Comparison of ENCODE assay signal across 7 mouse cellular contexts in the genomic region with DNA sequence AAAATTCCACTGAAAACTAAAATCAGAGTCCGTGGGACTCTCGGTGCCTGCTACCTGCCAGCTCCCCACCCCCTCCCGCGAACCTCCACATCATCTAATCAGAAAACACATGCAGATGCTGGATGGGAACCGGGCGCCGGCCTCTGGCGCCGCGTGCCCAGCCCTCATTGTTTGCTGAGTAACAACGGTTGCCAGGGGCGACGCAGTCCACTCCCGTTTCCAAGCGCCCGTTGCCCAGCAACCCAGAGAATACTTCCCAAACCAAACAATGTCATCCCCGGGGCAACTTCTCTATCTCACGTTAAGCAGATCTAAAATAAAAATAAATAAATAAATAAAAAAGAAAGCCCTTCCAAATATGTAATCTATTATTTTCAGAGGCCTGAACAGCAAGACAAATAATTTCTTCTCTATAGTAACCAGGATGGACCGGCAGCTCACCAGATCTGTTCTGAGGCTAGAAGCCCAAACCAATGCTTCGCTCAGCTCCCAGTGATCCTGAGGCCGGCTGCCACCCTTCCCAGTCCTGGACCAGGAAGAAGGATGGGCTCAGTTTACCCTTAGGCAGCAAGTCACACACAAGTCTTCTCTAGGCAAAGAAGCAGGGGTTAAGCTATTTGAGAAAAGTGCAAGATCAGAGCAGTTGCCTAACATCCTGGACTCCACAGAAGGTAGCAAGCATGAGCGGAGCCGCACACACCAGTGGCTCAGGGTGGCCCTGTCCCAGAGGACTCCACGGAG. TPM values are rescaled to one million over a fixed set of nuclear protein-coding genes. Genes with fewer than 3 reads are reported as not detected.
A peak's percentile ranks its signal among the peaks of the same experiment; 100 is the strongest.
DNase-seq lines count a peak whose midpoint lies in the region; ATAC-seq lines count a peak whose summit lies in the region.

No protein-coding gene starts in this region.

- no peaks in the 10 kb centered on the region for H3K9me3 ChIP-seq in intestine, embryonic 16.5 days (ENCODE audit: control insufficient read depth, low read length)
- H3K9me3 ChIP-seq in midbrain, embryonic 11.5 days (ENCODE audit: control insufficient read depth, low read length): no peaks in the 10 kb centered on the region

- no peak overlapping the region for H3K9ac ChIP-seq in intestine, embryonic 16.5 days (ENCODE audit: low read depth, low read length)
- H3K9ac ChIP-seq in midbrain, embryonic 11.5 days (ENCODE audit: low read length): 0 out of 2 replicates have a peak overlapping the region, but pooled peaks have one; percentile 39

- peak; percentile 88 for DNase-seq in adrenal gland, postnatal 14 days
- DNase-seq in embryo, embryonic 9.5 days (ENCODE audit: extremely low spot score): peak; percentile 86
- peak; percentile 99 for DNase-seq in heart, adult 11 months
- DNase-seq in left cerebral cortex, postnatal 10 days (ENCODE audit: extremely low spot score in 1 of 2, low spot score in 2 of 2): peak; percentile 85 to 91
- peak; percentile 99 for DNase-seq in midbrain, embryonic 11.5 days (ENCODE audit: low spot score, missing footprints)
- DNase-seq in right cerebral cortex, postnatal 36 days (ENCODE audit: low spot score in 2 of 2): peak; percentile 76 to 78

- ATAC-seq in intestine, embryonic 16.5 days: peak; percentile 51; the same call in 1 of the 2 replicates
- peak; percentile 84 for ATAC-seq in midbrain, embryonic 11.5 days (ENCODE audit: low FRiP score)

- H3K4me2 ChIP-seq in intestine, embryonic 16.5 days (ENCODE audit: low read depth, low read length): no peak overlapping the region
- peak overlapping the region; percentile 20 for H3K4me2 ChIP-seq in midbrain, embryonic 11.5 days

- H3K4me3 ChIP-seq in intestine, embryonic 16.5 days (ENCODE audit: low read length): no peak overlapping the region
- H3K4me3 ChIP-seq in midbrain, embryonic 11.5 days (ENCODE audit: low read depth, low read length): no peak overlapping the region

- no peaks in the 10 kb centered on the region for H3K36me3 ChIP-seq in intestine, embryonic 16.5 days (ENCODE audit: control insufficient read depth, insufficient read depth, low read length)
- no peaks in the 10 kb centered on the region for H3K36me3 ChIP-seq in midbrain, embryonic 11.5 days (ENCODE audit: control insufficient read depth, insufficient read depth, low read length)

- no peaks in the 10 kb centered on the region for H3K27me3 ChIP-seq in intestine, embryonic 16.5 days (replicated peaks; ENCODE audit: control insufficient read depth, insufficient read depth, low read length)
- H3K27me3 ChIP-seq in midbrain, embryonic 11.5 days (ENCODE audit: control insufficient read depth, insufficient read depth, low read length): peaks cover 17% of the 10 kb centered on the region

- 12% methylated on average over 24 of the region's 24 CpGs for WGBS in intestine, embryonic 16.5 days
- WGBS in midbrain, embryonic 11.5 days: 8% methylated on average over 24 of the region's 24 CpGs

- intact Hi-C loops in left cerebral cortex, postnatal 10 days (cut with DNase I): loop anchor here (5.0 kb wide), 1 partner anchor 123 kb away; the partner anchor contains the start of gene Mllt1

- peaks cover 23% of the 10 kb centered on the region for H3K4me1 ChIP-seq in intestine, embryonic 16.5 days (ENCODE audit: control insufficient read depth, insufficient read depth, low read length)
- peaks cover 47% of the 10 kb centered on the region for H3K4me1 ChIP-seq in midbrain, embryonic 11.5 days (ENCODE audit: control insufficient read depth, insufficient read depth, low read length)

- 0 out of 2 replicates have a peak overlapping the region, but pooled peaks have one; percentile 33 for H3K27ac ChIP-seq in intestine, embryonic 16.5 days (ENCODE audit: low read length)
- H3K27ac ChIP-seq in midbrain, embryonic 11.5 days (ENCODE audit: low read depth, low read length): peak overlapping the region; percentile 75

RNA-seq across cellular contexts. Expression of gene Rfx2, which starts 16.3 kb away (rescaled TPM):
- 5.9 and 6.0 TPM in 2 replicates for total RNA-seq in adrenal gland, postnatal 14 days (2021)
- polyA plus RNA-seq in intestine, embryonic 16.5 days (2015; fragmentation: Nextera tagmentation; extraction: Ambion mirVana): 2.5 and 3.4 TPM in 2 replicates
- total RNA-seq in left cerebral cortex, postnatal 10 days (2021): 1 to 10 TPM; 1.4 to 2.3 TPM
- 4.6 and 4.8 TPM in 2 replicates for polyA plus RNA-seq in midbrain, embryonic 11.5 days (2014; fragmentation: Nextera tagmentation; extraction: Ambion mirVana)

RNA-seq across cellular contexts. Expression of gene Prr22, which starts 44.4 kb away (rescaled TPM):
- total RNA-seq in adrenal gland, postnatal 14 days (2021): 0.30 and 1.0 TPM in 2 replicates
- polyA plus RNA-seq in intestine, embryonic 16.5 days (2015; fragmentation: Nextera tagmentation; extraction: Ambion mirVana): 0.84 and 1.6 TPM in 2 replicates
- total RNA-seq in left cerebral cortex, postnatal 10 days (2021): 1 to 10 TPM in 1 of 2 experiments, under 1 TPM in 1; 0.49 to 1.4 TPM
- polyA plus RNA-seq in midbrain, embryonic 11.5 days (2014; fragmentation: Nextera tagmentation; extraction: Ambion mirVana): 0.54 and 1.0 TPM in 2 replicates

RNA-seq across cellular contexts. Expression of gene Dus3l, which starts 49.9 kb away (rescaled TPM):
- total RNA-seq in adrenal gland, postnatal 14 days (2021): 29.1 and 37.2 TPM in 2 replicates
- polyA plus RNA-seq in intestine, embryonic 16.5 days (2015; fragmentation: Nextera tagmentation; extraction: Ambion mirVana): 37.6 and 40.0 TPM in 2 replicates
- 10 to 100 TPM; 75.4 to 76.4 TPM for total RNA-seq in left cerebral cortex, postnatal 10 days (2021)
- 31.5 and 34.6 TPM in 2 replicates for polyA plus RNA-seq in midbrain, embryonic 11.5 days (2014; fragmentation: Nextera tagmentation; extraction: Ambion mirVana)

RNA-seq across cellular contexts. Expression of gene Nrtn, which starts 57.2 kb away (rescaled TPM):
- total RNA-seq in adrenal gland, postnatal 14 days (2021): 4.5 and 4.8 TPM in 2 replicates
- polyA plus RNA-seq in intestine, embryonic 16.5 days (2015; fragmentation: Nextera tagmentation; extraction: Ambion mirVana): 7.0 and 7.9 TPM in 2 replicates
- total RNA-seq in left cerebral cortex, postnatal 10 days (2021): 1 to 10 TPM; 1.8 to 2.4 TPM
- 7.4 and 9.1 TPM in 2 replicates for polyA plus RNA-seq in midbrain, embryonic 11.5 days (2014; fragmentation: Nextera tagmentation; extraction: Ambion mirVana)

RNA-seq across cellular contexts. Expression of gene Acsbg2, which starts 59.8 kb away (rescaled TPM):
- 0.44 and 0.64 TPM in 2 replicates for total RNA-seq in adrenal gland, postnatal 14 days (2021)
- not detected in 2 replicates for polyA plus RNA-seq in intestine, embryonic 16.5 days (2015; fragmentation: Nextera tagmentation; extraction: Ambion mirVana)
- not detected for total RNA-seq in left cerebral cortex, postnatal 10 days (2021)
- polyA plus RNA-seq in midbrain, embryonic 11.5 days (2014; fragmentation: Nextera tagmentation; extraction: Ambion mirVana): not detected in 2 replicates
